Mouse (Mus musculus): ENCODE results near the gene Col6a4. TPM values are rescaled to one million over a fixed set of nuclear protein-coding genes. Genes with fewer than 3 reads are reported as not detected.

Col6a4 gene
- not detected for total RNA-seq (2023)

DNA sequence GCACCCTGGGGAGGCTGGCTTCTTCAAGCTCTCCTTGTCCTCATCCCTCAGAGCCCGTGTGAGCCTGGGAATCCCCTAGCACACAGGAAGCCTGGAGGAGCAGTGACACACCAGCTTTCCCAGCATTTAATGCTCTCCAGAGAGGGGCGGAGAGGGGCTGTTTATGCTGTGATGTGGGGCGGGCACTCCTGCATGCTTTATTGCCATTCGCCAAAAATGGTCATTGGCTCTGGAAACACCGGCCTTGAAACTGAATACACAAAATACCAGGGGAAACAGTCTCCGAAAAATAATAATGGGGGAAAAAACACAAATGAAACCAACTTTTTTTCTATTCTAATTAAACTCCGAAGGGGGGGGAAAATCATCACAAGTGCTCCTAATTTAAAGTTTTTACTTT, at the start of gene Col6a4:
Gene Col6a4 (minus strand): TSS at position 101 of the 400 bp plus-strand sequence.

DNA sequence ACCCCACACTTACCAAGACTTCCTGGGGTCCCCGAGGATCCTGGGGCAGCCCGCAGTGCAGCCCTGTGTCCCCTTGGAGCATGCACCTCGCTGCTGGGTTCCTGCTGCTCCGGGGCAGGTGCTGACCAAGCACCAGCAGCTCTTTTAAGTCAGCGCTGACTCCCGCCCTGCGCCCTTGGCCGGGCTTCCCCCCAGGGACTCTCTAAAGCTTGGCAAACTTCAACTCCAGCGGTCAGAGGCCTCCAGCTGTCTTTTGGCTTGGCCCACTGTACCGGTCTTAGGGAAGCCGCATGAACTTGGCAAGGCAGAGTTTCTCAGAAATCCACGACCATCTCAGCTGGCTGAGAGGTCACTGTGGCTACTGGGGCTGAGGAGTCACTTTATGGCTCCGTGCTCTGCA, 136.1 kb downstream of the Col6a4 start, which contains the start of gene Col6a5:
Gene Col6a5 (minus strand): TSS at position 111 of the 400 bp plus-strand sequence.

Other genes with a start within 250 kb of the Col6a4 start
- gene Col6a5, start 136.1 kb downstream of the Col6a4 start, total RNA-seq (2023) = not detected
- gene Glyctk, start 61.4 kb upstream of the Col6a4 start, total RNA-seq (2023) = 6.5 TPM
- gene Wdr82, start 74.1 kb upstream of the Col6a4 start, total RNA-seq (2023) = 122 TPM
- 40.6 TPM for gene Ppm1m, start 103.0 kb upstream of the Col6a4 start, total RNA-seq (2023)
- 121 TPM for gene Twf2, start 106.3 kb upstream of the Col6a4 start, total RNA-seq (2023)
- gene Tlr9, start 125.8 kb upstream of the Col6a4 start, total RNA-seq (2023) = 11.5 TPM
- gene Alas1, start 151.9 kb upstream of the Col6a4 start, total RNA-seq (2023) = 44.3 TPM
- 3.0 TPM for gene Poc1a, start 184.3 kb upstream of the Col6a4 start, total RNA-seq (2023)